Mouse (Mus musculus): ENCODE measurements around the gene Grin2d.

GRCm38 (mm10) chr7:45798511-45798836 lies 79.7 kb downstream of the Grin2d start:
- TF ChIP-seq POLR2AphosphoS2 (IDR thresholded peaks at IDR 0.05; ENCODE audit: insufficient read length, low read depth) (no peak), POLR2A (IDR thresholded peaks at IDR 0.05; ENCODE audit: insufficient read length, low read depth) (no peak), TCF12 (IDR thresholded peaks at IDR 0.05; ENCODE audit: insufficient read depth, poor library complexity, severe bottlenecking) (no peak), E2F4 (IDR thresholded peaks at IDR 0.05; ENCODE audit: insufficient read depth) (no peak)

Measured in myocyte (in vitro differentiated cells).